Mouse (Mus musculus) cerebellum, adult 11 months (tissue): ENCODE measurements around the gene Nupr1.

ENCODE experiments used
- DNase-seq: peaks from one replicate; pipeline ENCODE4 v3.0.0; 2022

The Nupr1 gene

DNA sequence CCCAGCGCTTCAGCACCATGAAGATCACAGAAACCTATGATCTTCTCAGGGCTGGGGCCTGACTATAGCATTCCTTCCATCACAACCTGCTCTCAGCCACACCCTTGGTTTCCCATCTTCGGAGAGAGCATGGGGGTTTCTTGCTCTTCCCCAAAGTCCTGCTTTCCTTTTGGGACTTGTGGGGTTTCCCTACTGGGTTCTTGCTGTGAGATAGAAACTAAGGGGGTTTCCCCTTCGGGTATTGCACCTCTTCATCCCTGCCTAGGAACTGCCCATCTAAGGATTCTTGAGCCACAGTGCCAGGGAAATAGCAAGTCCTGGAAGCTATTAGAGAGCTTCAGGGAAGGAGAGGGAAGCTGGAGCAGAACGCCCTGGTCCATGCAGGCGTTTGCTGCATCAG is 34.8 kb downstream of the Nupr1 start:
- no peak for DNase-seq

DNA sequence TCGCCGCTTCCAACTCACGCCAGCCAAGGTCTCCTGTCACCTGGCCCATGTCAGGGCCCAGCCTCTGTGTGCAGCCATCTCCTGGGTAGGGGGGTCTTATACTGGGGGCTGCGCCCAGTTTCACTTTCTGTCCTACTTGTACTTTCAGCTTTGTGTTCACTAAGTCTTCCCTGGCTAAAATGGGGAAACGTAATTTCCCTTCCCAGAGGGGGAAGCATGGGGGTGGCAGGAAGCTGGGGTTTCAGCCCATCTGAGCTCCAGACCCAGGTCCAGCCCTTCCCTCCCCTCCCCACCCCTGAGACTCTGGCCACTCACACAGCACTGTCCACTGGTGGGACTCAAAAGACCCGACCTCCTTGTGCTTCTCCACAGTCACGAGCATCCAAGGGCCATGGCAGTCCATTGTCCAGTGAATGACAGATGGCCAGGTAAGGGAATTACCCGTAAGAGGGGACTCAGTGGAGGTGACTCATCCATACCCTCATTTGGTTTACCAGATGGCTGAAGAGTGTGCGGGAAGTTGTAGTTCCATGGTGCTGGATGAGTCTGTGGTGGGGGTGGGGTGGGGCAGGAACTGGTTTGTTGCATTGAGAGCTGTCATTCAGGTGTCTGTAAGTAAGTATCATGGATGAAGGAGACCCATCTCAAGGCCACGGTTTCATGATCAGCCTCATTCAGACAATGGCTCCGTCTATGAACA is 35.6 kb downstream of the Nupr1 start, which contains the start of gene Il27:
Il27 (minus strand) TSS at position 80 of the 700 bp plus-strand sequence.
- no peak for DNase-seq

DNA sequence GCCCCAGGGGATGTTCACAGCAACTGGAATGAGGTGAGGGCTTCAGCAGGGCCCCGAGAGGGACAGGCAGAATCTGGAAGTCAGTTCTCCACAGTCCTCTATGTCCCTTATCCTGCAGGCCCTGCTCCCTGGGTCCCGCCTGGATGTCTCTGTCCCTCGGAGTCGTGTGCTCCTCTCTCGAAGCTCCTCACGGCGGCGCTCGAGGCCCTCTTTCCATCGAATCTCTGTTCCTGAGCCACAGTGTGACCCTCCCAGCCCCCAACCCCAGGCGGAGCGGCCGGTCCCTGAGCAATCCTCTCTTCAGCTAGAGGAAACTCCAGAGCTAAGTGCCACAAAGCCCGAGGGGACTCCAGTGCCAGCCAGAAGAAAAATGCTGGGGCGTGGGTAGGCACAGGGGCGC is 42.9 kb downstream of the Nupr1 start:
- no peak for DNase-seq

DNA sequence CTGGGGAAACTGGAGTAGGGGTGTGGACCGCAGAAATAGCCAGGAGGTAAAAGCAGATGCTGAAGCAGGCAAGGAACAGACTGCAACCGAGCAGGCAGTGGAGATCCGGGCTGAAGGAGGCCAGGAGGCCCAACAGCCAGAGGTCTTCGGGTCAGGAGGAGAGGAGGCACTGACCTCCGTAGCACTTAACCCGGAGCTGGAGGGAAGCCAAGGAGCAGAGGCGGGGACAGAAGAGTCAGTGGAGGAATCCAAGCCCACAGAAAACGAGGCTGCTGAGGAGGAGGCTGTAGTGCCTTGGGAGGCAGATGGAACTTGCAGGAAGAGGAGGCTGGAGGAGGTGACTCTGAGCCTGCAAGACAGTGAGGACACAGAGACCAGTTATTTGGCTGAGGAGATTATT is 43.8 kb downstream of the Nupr1 start:
- DNase-seq = no peak

DNA sequence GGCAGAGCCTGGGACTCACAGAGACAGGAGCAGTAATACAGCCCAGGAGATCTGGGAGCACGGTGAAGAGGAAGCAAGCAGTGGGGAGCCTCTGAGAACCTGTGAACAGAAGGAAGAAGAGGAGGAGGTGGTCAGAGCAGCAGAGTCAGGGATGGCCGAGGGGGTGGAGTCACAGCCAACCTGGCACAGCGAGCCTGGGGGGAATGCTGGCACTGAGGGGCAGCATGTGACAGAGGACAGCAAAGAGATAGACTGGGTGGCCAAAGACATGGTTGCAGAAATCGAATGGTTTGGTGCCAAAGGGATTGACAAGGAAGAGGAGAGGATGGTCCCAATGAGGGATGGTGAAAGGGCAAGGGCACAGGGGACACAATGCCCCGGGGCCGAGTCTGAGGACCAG is 44.9 kb downstream of the Nupr1 start, which contains the start of gene Cln3:
Cln3 (minus strand) TSS at position 101 of the 400 bp plus-strand sequence.
- no peak for DNase-seq

DNA sequence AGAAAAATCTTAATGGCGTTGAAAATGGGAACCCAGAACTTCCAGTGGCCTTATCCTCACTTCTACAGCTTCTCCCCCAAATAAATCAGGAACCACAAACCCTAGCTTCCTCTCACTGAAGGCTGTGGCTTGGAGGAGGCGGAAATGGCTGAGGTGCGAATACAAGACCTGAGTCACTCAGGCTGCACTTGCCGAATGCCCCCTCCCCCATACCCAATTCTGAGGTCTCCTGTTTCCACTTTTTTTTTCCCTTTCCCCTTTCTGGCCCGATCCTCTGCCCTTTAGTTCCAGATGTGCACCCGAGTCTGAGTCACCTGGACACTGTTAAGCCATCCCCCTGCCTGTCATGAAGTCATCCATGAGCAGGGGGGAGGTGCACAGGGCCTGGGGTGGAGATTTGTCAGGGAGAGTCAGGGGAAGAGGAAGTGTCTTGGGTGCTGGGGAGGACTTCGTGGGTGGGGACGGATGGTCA is 46.1 kb downstream of the Nupr1 start, which contains the start of gene Apobr:
Apobr (plus strand) TSS at position 437 of the 472 bp plus-strand sequence.
- no peak for DNase-seq

DNA sequence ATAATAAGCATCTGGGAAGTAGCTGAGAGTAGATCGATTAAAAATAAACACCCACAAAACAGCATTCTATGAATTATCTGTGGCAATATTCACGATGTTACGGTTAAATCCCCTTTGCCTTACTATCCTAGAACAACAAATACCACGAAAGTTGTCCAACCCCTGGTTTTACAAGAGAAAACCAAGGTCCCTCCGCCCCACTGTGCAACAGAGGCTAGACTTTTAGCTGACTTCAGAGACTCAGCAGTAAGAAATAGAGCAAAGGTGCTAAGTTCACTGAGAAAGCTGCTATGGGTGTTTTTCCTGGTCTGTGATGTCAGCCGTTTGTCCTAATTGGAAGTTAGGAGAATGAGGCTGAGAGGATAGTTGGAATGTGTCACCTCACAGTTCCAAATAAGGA is 46.9 kb downstream of the Nupr1 start:
- DNase-seq = no peak

DNA sequence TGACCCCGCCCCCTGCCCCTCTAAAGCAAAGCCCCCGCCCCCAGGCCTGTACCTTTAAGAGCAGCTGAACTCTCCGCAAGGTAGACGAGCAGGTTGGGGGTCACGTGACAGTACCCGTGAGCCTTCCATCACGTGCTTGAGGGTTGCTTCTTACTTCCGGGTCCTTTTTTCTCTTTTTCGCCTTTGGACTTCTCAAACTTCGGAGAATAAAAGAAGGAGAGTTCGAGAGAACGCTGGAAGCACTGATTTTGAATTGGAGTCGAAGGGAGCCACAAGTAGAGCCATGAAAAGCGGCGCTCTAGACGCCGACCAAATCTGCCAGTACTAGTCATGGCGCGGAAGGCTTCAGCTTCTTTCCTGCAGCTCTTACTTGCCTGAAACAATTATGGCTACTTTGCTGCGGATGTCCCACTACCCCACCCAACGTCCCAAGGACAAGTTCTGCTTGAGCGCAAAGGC is 47.4 kb downstream of the Nupr1 start:
- peak; percentile 85 for DNase-seq

DNA sequence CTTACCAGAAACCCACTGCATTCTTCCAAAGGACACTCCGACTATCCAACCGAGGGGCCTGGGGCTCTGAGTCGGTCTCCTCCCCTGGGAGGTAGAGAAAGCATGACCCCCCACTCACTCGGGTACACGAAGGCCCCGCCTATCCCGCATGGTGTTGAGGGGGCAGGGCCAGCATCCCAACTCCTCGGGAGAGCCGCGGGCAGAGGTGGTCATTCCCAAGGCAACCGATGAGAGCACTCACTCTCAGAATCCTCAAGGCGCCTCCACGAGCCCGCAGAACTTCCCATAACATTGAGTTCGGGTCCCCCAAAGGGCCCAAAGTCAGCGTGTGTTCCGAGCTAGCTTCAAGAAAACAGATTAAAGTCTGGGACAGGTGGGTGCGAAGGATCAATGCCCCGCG is 47.9 kb downstream of the Nupr1 start:
- DNase-seq = peak; percentile 48

DNA sequence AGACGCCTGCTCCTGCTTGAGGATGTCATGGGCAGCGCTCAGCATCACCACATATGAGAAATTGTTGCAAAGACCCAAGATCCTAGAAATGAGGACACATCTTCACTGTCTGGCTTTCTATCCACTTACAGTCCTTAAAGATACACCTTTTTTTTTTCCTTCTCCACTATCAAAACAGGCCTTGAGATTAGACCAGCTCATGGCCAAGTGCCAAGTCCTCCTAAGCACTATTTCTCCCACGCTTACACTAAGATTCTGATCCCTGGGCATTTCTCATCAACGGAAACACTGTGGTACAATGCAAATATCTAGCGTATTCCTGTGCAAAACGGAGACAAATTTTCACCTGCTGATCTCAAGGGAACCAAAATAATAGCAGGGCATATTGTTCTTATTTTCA is 49.0 kb downstream of the Nupr1 start:
- DNase-seq = no peak

DNA sequence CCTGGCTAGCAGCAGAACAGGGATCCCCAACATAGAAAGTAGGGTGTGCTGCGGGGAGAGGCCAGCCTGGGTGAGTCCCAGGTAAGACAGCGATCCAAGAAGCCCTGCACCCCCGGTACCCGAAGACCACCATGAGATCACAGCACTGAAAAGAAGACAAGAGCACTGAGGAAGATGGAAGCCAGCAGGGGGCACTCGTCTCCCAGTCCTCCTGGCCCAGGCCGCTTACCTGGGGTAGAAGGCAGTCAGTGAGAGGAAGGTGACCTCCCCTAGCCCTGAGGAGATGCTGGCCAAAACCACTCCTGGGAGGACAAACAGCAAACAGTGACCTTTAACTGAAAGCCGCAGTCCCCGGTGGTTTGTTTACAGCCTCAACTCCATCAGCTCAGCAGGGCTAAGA is 51.5 kb downstream of the Nupr1 start:
- no peak for DNase-seq

DNA sequence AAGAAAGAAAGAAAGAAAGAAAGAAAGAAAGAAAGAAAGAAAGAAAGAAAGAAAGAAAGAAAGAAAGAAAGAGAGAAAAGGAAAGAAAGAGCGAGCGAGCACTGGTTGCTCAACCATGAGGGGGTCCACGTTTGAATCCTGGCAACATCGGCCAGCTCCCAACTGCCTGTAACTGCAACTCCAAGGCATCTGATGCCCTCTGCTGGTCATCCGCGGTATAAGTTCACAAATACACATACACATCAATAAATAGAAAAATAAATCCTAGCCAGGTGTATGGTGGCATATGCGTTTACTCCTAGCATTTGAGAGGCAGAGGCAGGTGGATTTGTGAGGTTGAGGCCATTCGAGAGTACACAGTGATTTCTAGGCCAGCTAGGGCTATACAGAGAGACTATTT is 53.7 kb downstream of the Nupr1 start:
- no peak for DNase-seq
